Mouse (Mus musculus) cerebellum, adult 18-20 months (tissue): ENCODE results near the gene Spcs1.

Source experiments
- DNase-seq, 2 experiments: peaks; one replicate each; pipeline ENCODE4 v3.0.0; 2021

Gene Spcs1

GRCm38 (mm10) chr14:31001307-31002205 lies at the start of gene Spcs1, which contains the start of gene Glt8d1:
TSS of gene Spcs1 (minus strand) at chr14:31001672.
TSS of gene Glt8d1 (plus strand) at chr14:31001400.
- peak; percentile 88 to 90 for DNase-seq

GRCm38 (mm10) chr14:31045817-31046216 lies 44.3 kb upstream of the Spcs1 start:
- DNase-seq: no peak

- no peak for DNase-seq
These were observed 43.8 kb upstream of the Spcs1 start for GRCm38 (mm10) chr14:31045296-31045695.

- DNase-seq: no peak
These were observed 24.3 kb upstream of the Spcs1 start for GRCm38 (mm10) chr14:31025785-31026184.

- no peak for DNase-seq
These were observed 21.1 kb upstream of the Spcs1 start for GRCm38 (mm10) chr14:31022579-31022978.

- peak; percentile 75 to 87 for DNase-seq
These were observed 18.1 kb upstream of the Spcs1 start for GRCm38 (mm10) chr14:31019331-31020205.

- DNase-seq: peak; percentile 97 to 99
These were observed 17.4 kb upstream of the Spcs1 start, which contains the start of the genes Pbrm1 and Gnl3 for GRCm38 (mm10) chr14:31018860-31019291. TSS of gene Pbrm1 (plus strand) at chr14:31019138. TSS of gene Gnl3 (minus strand) at chr14:31019152.

GRCm38 (mm10) chr14:31017854-31018253 lies 16.4 kb upstream of the Spcs1 start:
- DNase-seq: no peak

- no peak for DNase-seq
These were observed 14.6 kb upstream of the Spcs1 start for GRCm38 (mm10) chr14:31016063-31016462.

- no peak for DNase-seq
These were observed 12.5 kb upstream of the Spcs1 start for GRCm38 (mm10) chr14:31013928-31014327.

- no peak for DNase-seq
These were observed 10.1 kb upstream of the Spcs1 start for GRCm38 (mm10) chr14:31011588-31011987.

- no peak for DNase-seq
These were observed 5.3 kb upstream of the Spcs1 start for GRCm38 (mm10) chr14:31006779-31007178.

- no peak for DNase-seq
These were observed 3.1 kb upstream of the Spcs1 start for GRCm38 (mm10) chr14:31004527-31004926.

- DNase-seq: no peak
These were observed 611 bp downstream of the Spcs1 start for GRCm38 (mm10) chr14:31000816-31001306.

GRCm38 (mm10) chr14:31000356-31000755 lies 1.1 kb downstream of the Spcs1 start:
- no peak for DNase-seq

GRCm38 (mm10) chr14:30996417-30996816 lies 5.1 kb downstream of the Spcs1 start:
- DNase-seq: no peak

- no peak for DNase-seq
These were observed 25.2 kb downstream of the Spcs1 start for GRCm38 (mm10) chr14:30976222-30976621.

GRCm38 (mm10) chr14:30974204-30974603 lies 27.3 kb downstream of the Spcs1 start:
- DNase-seq: peak; percentile 34 to 37

- no peak for DNase-seq
These were observed 41.1 kb downstream of the Spcs1 start for GRCm38 (mm10) chr14:30960366-30960765.

- no peak for DNase-seq
These were observed 42.4 kb downstream of the Spcs1 start for GRCm38 (mm10) chr14:30959031-30959430.

GRCm38 (mm10) chr14:30958517-30958916 lies 43.0 kb downstream of the Spcs1 start:
- no peak for DNase-seq

- DNase-seq: peak; percentile 97
These were observed 50.2 kb downstream of the Spcs1 start, which contains the start of gene Nek4 for GRCm38 (mm10) chr14:30951154-30951825. TSS of gene Nek4 (plus strand) at chr14:30951377.
